Mouse (Mus musculus): ENCODE results near the gene Unc93b1. TPM values are rescaled to one million over a fixed set of nuclear protein-coding genes. Genes with fewer than 3 reads are reported as not detected.
A peak's percentile ranks its signal among the peaks of the same experiment; 100 is the strongest.

Unc93b1 gene
- total and polyA plus RNA-seq, 2 experiments from 2014 or later: 11.9 to 18.1 TPM

- Histone ChIP-seq H3K27me3 (ENCODE audit: control insufficient read depth, insufficient read depth, low read length) (no peaks in the 10 kb centered on the region), H3K27ac (ENCODE audit: low read depth) (no peak overlapping the region), H3K4me1 (ENCODE audit: control insufficient read depth, insufficient read depth) (peaks cover 14% of the 10 kb centered on the region), H3K4me2 (ENCODE audit: low read depth, low read length) (no peak overlapping the region), H3K4me3 (ENCODE audit: low read depth, low read length) (no peak overlapping the region), H3K9me3 (replicated peaks; ENCODE audit: control insufficient read depth, low read length) (no peaks in the 10 kb centered on the region), H3K36me3 (replicated peaks; ENCODE audit: control insufficient read depth, insufficient read depth, low read length) (no peaks in the 10 kb centered on the region), H3K9ac (replicated peaks; ENCODE audit: low read depth, low read length) (no peak overlapping the region)
- TF ChIP-seq EP300 (IDR thresholded peaks at IDR 0.05; ENCODE audit: low read depth): no peak
- no peak for TF ChIP-seq CTCF (IDR thresholded peaks at IDR 0.05; ENCODE audit: low read depth)
- ATAC-seq (ENCODE audit: insufficient read depth, low read depth): no peak
- WGBS: 71% methylated on average over 9 of the region's 9 CpGs
- no peak for DNase-seq (ENCODE audit: low spot score)
Measured at GRCm38 (mm10) chr19:3980917-3981316, 45.9 kb downstream of the Unc93b1 start.

GRCm38 (mm10) chr19:3983527-3984200, 48.7 kb downstream of the Unc93b1 start:
- Histone ChIP-seq H3K27ac (ENCODE audit: low read depth) (no peak overlapping the region), H3K4me2 (ENCODE audit: low read depth, low read length) (no peak overlapping the region), H3K9me3 (replicated peaks; ENCODE audit: control insufficient read depth, low read length) (no peaks in the 10 kb centered on the region), H3K4me3 (ENCODE audit: low read depth, low read length) (no peak overlapping the region), H3K36me3 (replicated peaks; ENCODE audit: control insufficient read depth, insufficient read depth, low read length) (no peaks in the 10 kb centered on the region), H3K4me1 (ENCODE audit: control insufficient read depth, insufficient read depth) (peaks cover 26% of the 10 kb centered on the region), H3K27me3 (ENCODE audit: control insufficient read depth, insufficient read depth, low read length) (no peaks in the 10 kb centered on the region), H3K9ac (replicated peaks; ENCODE audit: low read depth, low read length) (no peak overlapping the region)
- no peak for TF ChIP-seq EP300 (IDR thresholded peaks at IDR 0.05; ENCODE audit: low read depth)
- no peak for TF ChIP-seq CTCF (IDR thresholded peaks at IDR 0.05; ENCODE audit: low read depth)
- ATAC-seq (ENCODE audit: insufficient read depth, low read depth) (no peak), DNase-seq (ENCODE audit: low spot score) (no peak)
- 53% methylated on average over 9 of the region's 9 CpGs for WGBS

GRCm38 (mm10) chr19:3985261-3985681, 50.3 kb downstream of the Unc93b1 start:
- peak; percentile 1; the same call in 1 of the 2 replicates for TF ChIP-seq CTCF (IDR thresholded peaks at IDR 0.05; ENCODE audit: low read depth)
- no peak for TF ChIP-seq EP300 (IDR thresholded peaks at IDR 0.05; ENCODE audit: low read depth)
- DNase-seq (ENCODE audit: low spot score) (peak; percentile 47), ATAC-seq (ENCODE audit: insufficient read depth, low read depth) (peak; percentile 49)
- no peaks in the 10 kb centered on the region for H3K27me3 ChIP-seq (ENCODE audit: control insufficient read depth, insufficient read depth, low read length)
- H3K4me2 ChIP-seq (ENCODE audit: low read depth, low read length): no peak overlapping the region
- H3K4me3 ChIP-seq (ENCODE audit: low read depth, low read length): no peak overlapping the region
- no peaks in the 10 kb centered on the region for H3K36me3 ChIP-seq (replicated peaks; ENCODE audit: control insufficient read depth, insufficient read depth, low read length)
- peaks cover 24% of the 10 kb centered on the region for H3K4me1 ChIP-seq (ENCODE audit: control insufficient read depth, insufficient read depth)
- no peak overlapping the region for H3K9ac ChIP-seq (replicated peaks; ENCODE audit: low read depth, low read length)
- WGBS: 18% methylated on average over 8 of the region's 8 CpGs
- no peaks in the 10 kb centered on the region for H3K9me3 ChIP-seq (replicated peaks; ENCODE audit: control insufficient read depth, low read length)
- peak overlapping the region; percentile 80 for H3K27ac ChIP-seq (ENCODE audit: low read depth)

GRCm38 (mm10) chr19:3986334-3986733, 51.3 kb downstream of the Unc93b1 start, which contains the start of gene Acy3:
TSS of gene Acy3 (plus strand) at chr19:3986570.
- Histone ChIP-seq H3K9ac (replicated peaks; ENCODE audit: low read depth, low read length) (peak within 1 kb of the TSS; percentile 21; the same call in 1 of the 2 replicates), H3K27me3 (ENCODE audit: control insufficient read depth, insufficient read depth, low read length) (no peaks in the 10 kb centered on the region), H3K27ac (ENCODE audit: low read depth) (peak within 1 kb of the TSS; percentile 80), H3K36me3 (replicated peaks; ENCODE audit: control insufficient read depth, insufficient read depth, low read length) (no peaks in the 10 kb centered on the region), H3K4me3 (ENCODE audit: low read depth, low read length) (no peak within 1 kb of the TSS), H3K9me3 (replicated peaks; ENCODE audit: control insufficient read depth, low read length) (no peaks in the 10 kb centered on the region), H3K4me2 (ENCODE audit: low read depth, low read length) (peak within 1 kb of the TSS; percentile 37), H3K4me1 (ENCODE audit: control insufficient read depth, insufficient read depth) (peaks cover 24% of the 10 kb centered on the region)
- ATAC-seq (ENCODE audit: insufficient read depth, low read depth) (peak; percentile 84), DNase-seq (ENCODE audit: low spot score) (peak; percentile 84)
- TF ChIP-seq EP300 (IDR thresholded peaks at IDR 0.05; ENCODE audit: low read depth) (peak; percentile 54; the same call in 1 of the 2 replicates), CTCF (IDR thresholded peaks at IDR 0.05; ENCODE audit: low read depth) (no peak)
- WGBS: 10% methylated on average over 8 of the region's 8 CpGs

- H3K27me3 ChIP-seq (ENCODE audit: control insufficient read depth, insufficient read depth, low read length): no peaks in the 10 kb centered on the region
- TF ChIP-seq CTCF (IDR thresholded peaks at IDR 0.05; ENCODE audit: low read depth) (no peak), EP300 (IDR thresholded peaks at IDR 0.05; ENCODE audit: low read depth) (no peak)
- DNase-seq (ENCODE audit: low spot score): no peak
- H3K27ac ChIP-seq (ENCODE audit: low read depth): no peak overlapping the region
- ATAC-seq (ENCODE audit: insufficient read depth, low read depth): no peak
- no peak overlapping the region for H3K4me2 ChIP-seq (ENCODE audit: low read depth, low read length)
- no peaks in the 10 kb centered on the region for H3K9me3 ChIP-seq (replicated peaks; ENCODE audit: control insufficient read depth, low read length)
- peaks cover 24% of the 10 kb centered on the region for H3K4me1 ChIP-seq (ENCODE audit: control insufficient read depth, insufficient read depth)
- H3K36me3 ChIP-seq (replicated peaks; ENCODE audit: control insufficient read depth, insufficient read depth, low read length): no peaks in the 10 kb centered on the region
- no peak overlapping the region for H3K9ac ChIP-seq (replicated peaks; ENCODE audit: low read depth, low read length)
- no peak overlapping the region for H3K4me3 ChIP-seq (ENCODE audit: low read depth, low read length)
- 78% methylated on average over 14 of the region's 14 CpGs for WGBS
Measured at GRCm38 (mm10) chr19:3988066-3988465, 53.1 kb downstream of the Unc93b1 start.
